Mouse (Mus musculus) brain, embryonic 14.5 days (tissue): Measurements from ENCODE around the gene Klhdc8a.

ENCODE experiments used
- CTCF ChIP-seq: fragments of 200-500 bp; IDR thresholded peaks from 2 replicates; pipeline ENCODE4 v1.5.1; 2012; ENCODE audit warnings: inconsistent platforms, mild to moderate bottlenecking, moderate library complexity, borderline replicate concordance; ENCODE audit not compliant: insufficient read depth, insufficient read length; ENCODE audit errors: extremely low read depth
- POLR2A ChIP-seq: fragments of 200-500 bp; IDR thresholded peaks from 2 replicates; pipeline ENCODE4 v1.6.1; 2012; ENCODE audit warnings: mild to moderate bottlenecking, inconsistent platforms, borderline replicate concordance; ENCODE audit not compliant: poor library complexity, insufficient read depth, insufficient read length, severe bottlenecking; ENCODE audit errors: extremely low read depth

- TF ChIP-seq CTCF: no peak
- TF ChIP-seq POLR2A: no peak
These were observed 32.9 kb downstream of the Klhdc8a start for GRCm38 (mm10) chr1:132331283-132331682.
